In genomic region chr8:77610374-77610969, GRCm38 (mm10) we compare ENCODE assay signal across 8 mouse cellular contexts. TPM values are rescaled to one million over a fixed set of nuclear protein-coding genes. Genes with fewer than 3 reads are reported as not detected.
A peak's percentile ranks its signal among the peaks of the same experiment; 100 is the strongest.
DNase-seq lines count a peak whose midpoint lies in the region; ATAC-seq and TF ChIP-seq lines count a peak whose summit lies in the region.

Tmem184c (minus strand) TSS chr8:77610698.

- intact Hi-C loops in gastrocnemius, adult 2 months (cut with DNase I), result no loop called here
- intact Hi-C loops in left cerebral cortex, adult 2 months (cut with DNase I), result no loop called here

- peak within 1 kb of the TSS; percentile 73 for H3K4me3 ChIP-seq in gastrocnemius, adult 2 months
- H3K4me3 ChIP-seq in hindbrain, postnatal 0 days (ENCODE audit: low read length), result peak within 1 kb of the TSS; percentile 89
- peak within 1 kb of the TSS; percentile 64 for H3K4me3 ChIP-seq in left cerebral cortex, adult 2 months

- H3K4me2 ChIP-seq in hindbrain, postnatal 0 days (ENCODE audit: low read depth, low read length), result peak within 1 kb of the TSS; percentile 68

- H3K27me3 ChIP-seq in hindbrain, postnatal 0 days (ENCODE audit: insufficient read depth, low read length), result no peaks in the 10 kb centered on the region

- peak within 1 kb of the TSS; percentile 65 for H3K9ac ChIP-seq in hindbrain, postnatal 0 days (replicated peaks; ENCODE audit: low read length)

- 0 out of 2 replicates have a peak, but pooled peaks cover 6% of the 10 kb centered on the region for H3K4me1 ChIP-seq in hindbrain, postnatal 0 days (ENCODE audit: insufficient read depth, low read length)

- no peak for TF ChIP-seq CTCF in gastrocnemius, adult 2 months (IDR thresholded peaks at IDR 0.05)
- TF ChIP-seq CTCF in hindbrain, postnatal 0 days (IDR thresholded peaks at IDR 0.05; ENCODE audit: low read depth), result no peak
- TF ChIP-seq CTCF in left cerebral cortex, adult 2 months (IDR thresholded peaks at IDR 0.05), result no peak

- no peaks in the 10 kb centered on the region for H3K9me3 ChIP-seq in hindbrain, postnatal 0 days (ENCODE audit: low read length)

- H3K36me3 ChIP-seq in hindbrain, postnatal 0 days (ENCODE audit: insufficient read depth, low read length), result no peaks in the 10 kb centered on the region

- DNase-seq in ZHBTc4 (ENCODE audit: low read depth, low spot score), result peak; percentile 98
- peak; percentile 96 for DNase-seq in gastrocnemius, adult 2 months
- peak; percentile 98 for DNase-seq in hindbrain, postnatal 0 days (ENCODE audit: low spot score)
- DNase-seq in left cerebral cortex, adult 2 months (ENCODE audit: extremely low spot score in 1 of 2, low spot score in 2 of 2), result peak; percentile 97 to 98
- DNase-seq in right cerebral cortex, adult 2 months (ENCODE audit: low spot score in 2 of 2), result peak; percentile 98 to 100
- DNase-seq in urinary bladder, postnatal 14 days (ENCODE audit: low spot score), result peak; percentile 97

- H3K27ac ChIP-seq in gastrocnemius, adult 2 months, result peak within 1 kb of the TSS; percentile 77
- H3K27ac ChIP-seq in hindbrain, postnatal 0 days, result peak within 1 kb of the TSS; percentile 76
- H3K27ac ChIP-seq in left cerebral cortex, adult 2 months, result peak within 1 kb of the TSS; percentile 47

- peak; percentile 99 for ATAC-seq in common myeloid progenitor, adult 5-6 weeks (replicated peaks; ENCODE audit: low read depth, poor library complexity, severe bottlenecking)
- ATAC-seq in hindbrain, postnatal 0 days, result peak; percentile 99
- peak; percentile 97 for ATAC-seq in megakaryocyte, adult 5-6 weeks (ENCODE audit: poor library complexity, severe bottlenecking)

- under 1% methylated on average over 36 of the region's 36 CpGs for WGBS in hindbrain, postnatal 0 days

RNA-seq across cellular contexts. Expression of gene Tmem184c, which starts in this region (rescaled TPM):
- total RNA-seq in common myeloid progenitor, adult 5-6 weeks (2017), result 21.6 and 33.1 TPM in 2 replicates
- 1 to 10 TPM; 7.9 to 9.7 TPM for total RNA-seq in gastrocnemius, adult 2 months (2021)
- total RNA-seq in hindbrain, postnatal 0 days (2014; rRNA removed), result 47.6 and 59.2 TPM in 2 replicates
- polyA plus RNA-seq in hindbrain, postnatal 0 days (2015; fragmentation: Nextera tagmentation; extraction: Ambion mirVana), result 65.3 and 66.5 TPM in 2 replicates
- total RNA-seq in left cerebral cortex, adult 2 months (2021), result 10 to 100 TPM; 60.9 to 63.7 TPM
- total RNA-seq in megakaryocyte, adult 5-6 weeks (2015), result 25.0 and 29.8 TPM in 2 replicates
- total RNA-seq in megakaryocyte, adult 5-6 weeks (2017), result 20.6 and 25.2 TPM in 2 replicates

Comparison
In these comparisons a context has a peak if more than half of its experiments do, and no peak if none do; other contexts are left out.
1. Peak in every context shown above with its lines: DNase-seq, ATAC-seq, H3K4me3 ChIP-seq and H3K27ac ChIP-seq.